8 mouse cellular contexts compared by ENCODE assay signal in the genomic region with DNA sequence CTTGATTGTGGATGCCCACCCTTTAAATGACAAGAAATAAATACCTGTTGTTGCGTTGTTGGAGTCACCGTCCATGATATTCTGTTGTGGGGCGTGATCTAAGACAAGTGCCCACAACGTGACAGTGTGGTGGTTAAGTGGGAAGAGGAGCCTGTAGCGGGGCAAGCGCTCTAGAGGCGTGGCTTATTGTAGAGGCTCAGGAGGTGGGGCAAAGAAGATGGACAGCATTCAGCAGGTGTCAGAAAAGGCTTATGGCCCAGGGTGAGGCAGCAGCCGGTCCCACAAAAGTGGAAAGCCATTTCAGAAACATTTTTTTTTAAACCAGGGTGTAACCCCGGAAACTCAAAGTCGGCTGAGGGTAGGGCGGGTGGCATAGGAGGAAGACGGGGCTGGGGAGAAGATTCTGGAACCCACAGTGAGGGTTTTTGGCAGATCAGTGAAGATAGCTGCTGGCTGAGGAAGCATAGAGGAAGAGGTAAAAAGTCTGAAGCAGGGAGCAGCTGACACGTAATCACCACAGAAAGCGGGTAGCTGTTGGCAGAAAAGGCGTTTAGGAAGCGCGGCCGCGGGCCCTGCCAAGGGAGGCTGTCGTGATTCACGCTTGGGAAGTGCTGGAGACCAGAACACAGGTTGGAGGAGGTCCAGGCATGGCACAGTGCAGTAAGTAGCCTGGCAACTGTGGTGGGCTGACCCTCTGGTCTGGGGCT. TPM values are rescaled to one million over a fixed set of nuclear protein-coding genes. Genes with fewer than 3 reads are reported as not detected.
DNase-seq lines count a peak whose midpoint lies in the region; ATAC-seq lines count a peak whose summit lies in the region.

No protein-coding gene starts in this region.

- DNase-seq in gastrocnemius, adult 18-20 months (ENCODE audit: low spot score), result peak; percentile 40
- no peak for DNase-seq in gastrocnemius, postnatal 36 days
- peak; percentile 89 for DNase-seq in CD4-positive helper T cell, adult 2 months (ENCODE audit: low read depth, low spot score)
- peak; percentile 51 for DNase-seq in cerebellum, adult 11 months
- peak; percentile 46 to 51 for DNase-seq in layer of hippocampus, postnatal 25 days (ENCODE audit: extremely low spot score in 1 of 2, low spot score in 1 of 2)
- DNase-seq in right cerebral cortex, adult 2 months (ENCODE audit: low spot score in 2 of 2), result peak; percentile 68 to 78
- DNase-seq in retina, embryonic 14.5 days (ENCODE audit: low spot score), result no peak

- intact Hi-C loops in gastrocnemius, postnatal 36 days (cut with DNase I), result loop anchor here (5.0 kb wide), 2 partner anchors 70 to 150 kb away; no protein-coding TSS in a partner anchor

- ATAC-seq in granulocyte monocyte progenitor cell, adult 5-6 weeks (replicated peaks; ENCODE audit: poor library complexity, severe bottlenecking), result peak; percentile 75

RNA-seq across cellular contexts. Expression of a gene that starts 12.6 kb away (rescaled TPM):
- 1 to 10 TPM; 3.9 to 4.1 TPM for total RNA-seq in gastrocnemius, adult 18-20 months (2021)
- 1 to 10 TPM; 3.8 to 5.3 TPM for total RNA-seq in gastrocnemius, postnatal 36 days (2021)
- 104 and 179 TPM in 2 replicates for total RNA-seq in granulocyte monocyte progenitor cell, adult 5-6 weeks (2014; fragmentation: Nextera tagmentation)
- total RNA-seq in granulocyte monocyte progenitor cell, adult 5-6 weeks (2017), result 52.2 and 73.5 TPM in 2 replicates
- 10 to 100 TPM; 13.4 to 13.8 TPM for total RNA-seq in layer of hippocampus, postnatal 25 days (2021)

RNA-seq across cellular contexts. Expression of a gene that starts 33.9 kb away (rescaled TPM):
- under 1 TPM in 1 of 2 experiments, not detected in 1; 0.09 TPM for total RNA-seq in gastrocnemius, adult 18-20 months (2021)
- under 1 TPM; 0.26 to 0.32 TPM for total RNA-seq in gastrocnemius, postnatal 36 days (2021)
- total RNA-seq in granulocyte monocyte progenitor cell, adult 5-6 weeks (2014; fragmentation: Nextera tagmentation), result not detected in 2 replicates
- not detected in 2 replicates for total RNA-seq in granulocyte monocyte progenitor cell, adult 5-6 weeks (2017)
- 100 to 1,000 TPM in 1 of 2 experiments, 10 to 100 TPM in 1; 99.8 to 100 TPM for total RNA-seq in layer of hippocampus, postnatal 25 days (2021)

Comparison
In these comparisons a context has a peak if more than half of its experiments do, and no peak if none do; other contexts are left out.
1. DNase-seq: peak in gastrocnemius, adult 18-20 months (single experiment), CD4-positive helper T cell, adult 2 months (single experiment), cerebellum, adult 11 months (single experiment), layer of hippocampus, postnatal 25 days (2 of 2) and right cerebral cortex, adult 2 months (2 of 2); none in gastrocnemius, postnatal 36 days (0 of 2) and retina, embryonic 14.5 days (single experiment).
2. RNA of a gene that starts 33.9 kb away (total RNA-seq): 99.8 to 100 TPM in layer of hippocampus, postnatal 25 days; 0.26 to 0.32 TPM in gastrocnemius, postnatal 36 days, 0.09 TPM in gastrocnemius, adult 18-20 months and not detected in granulocyte monocyte progenitor cell, adult 5-6 weeks; every median in the first group is over 10 times any median in the second.